In genomic region chr10:40190871-40191270, GRCm38 (mm10) we compare ENCODE assay signal across 9 mouse cellular contexts. TPM values are rescaled to one million over a fixed set of nuclear protein-coding genes. Genes with fewer than 3 reads are reported as not detected.
DNase-seq lines count a peak whose midpoint lies in the region; ATAC-seq and TF ChIP-seq lines count a peak whose summit lies in the region.
"Had no signal": no experiment of that assay in that cellular context is flagged by ENCODE, and none has a peak within 500 bp of the region (broad histone marks: within the 10 kb centered on the region; RNA-seq: fewer than 3 reads in every experiment).

No protein-coding gene starts in this region.

- H3K27me3 ChIP-seq in embryonic facial prominence, embryonic 12.5 days, result no peaks in the 10 kb centered on the region
- peaks cover 15% of the 10 kb centered on the region; the same call in 1 of the 2 replicates for H3K27me3 ChIP-seq in embryonic facial prominence, embryonic 10.5 days (replicated peaks; ENCODE audit: low read depth, poor library complexity, severe bottlenecking)
- H3K27me3 ChIP-seq in thymus, adult 2 months (ENCODE audit: control insufficient read depth, insufficient read depth, low read length), result no peaks in the 10 kb centered on the region
- H3K27me3 ChIP-seq in liver, embryonic 16.5 days (ENCODE audit: control insufficient read depth, insufficient read depth, low read depth, low read length), result peaks cover 8% of the 10 kb centered on the region
- H3K27me3 ChIP-seq in forebrain, embryonic 13.5 days, result no peaks in the 10 kb centered on the region
- H3K27me3 ChIP-seq: midbrain, embryonic 13.5 days had no signal

- H3K27ac ChIP-seq in embryonic facial prominence, embryonic 12.5 days, result no peak overlapping the region
- H3K27ac ChIP-seq in embryonic facial prominence, embryonic 10.5 days (replicated peaks), result no peak overlapping the region
- no peak overlapping the region for H3K27ac ChIP-seq in thymus, adult 2 months (ENCODE audit: control insufficient read depth, insufficient read depth, low read length)
- H3K27ac ChIP-seq in liver, embryonic 16.5 days (ENCODE audit: low read length), result no peak overlapping the region
- H3K27ac ChIP-seq in forebrain, embryonic 13.5 days, result no peak overlapping the region
- H3K27ac ChIP-seq: midbrain, embryonic 13.5 days had no signal

- no peaks in the 10 kb centered on the region for H3K9me3 ChIP-seq in embryonic facial prominence, embryonic 12.5 days
- H3K9me3 ChIP-seq in embryonic facial prominence, embryonic 10.5 days, result no peaks in the 10 kb centered on the region
- no peaks in the 10 kb centered on the region for H3K9me3 ChIP-seq in liver, embryonic 16.5 days (replicated peaks; ENCODE audit: control insufficient read depth, low read length)
- H3K9me3 ChIP-seq in forebrain, embryonic 13.5 days (replicated peaks), result no peaks in the 10 kb centered on the region
- H3K9me3 ChIP-seq: midbrain, embryonic 13.5 days had no signal

- no peak for TF ChIP-seq CTCF in thymus, adult 2 months (IDR thresholded peaks at IDR 0.05; ENCODE audit: borderline replicate concordance, control insufficient read depth, extremely low read depth, insufficient read depth, low read length, poor library complexity)

- H3K4me2 ChIP-seq in embryonic facial prominence, embryonic 12.5 days (replicated peaks), result peak overlapping the region; percentile 61
- peak overlapping the region; percentile 38 for H3K4me2 ChIP-seq in liver, embryonic 16.5 days (ENCODE audit: low read depth, low read length)
- H3K4me2 ChIP-seq in forebrain, embryonic 13.5 days, result no peak overlapping the region
- H3K4me2 ChIP-seq: midbrain, embryonic 13.5 days had no signal

- 78% methylated on average over 8 of the region's 8 CpGs for WGBS in embryonic facial prominence, embryonic 12.5 days
- WGBS in embryonic facial prominence, embryonic 10.5 days, result 85% methylated on average over 8 of the region's 8 CpGs
- WGBS in thymus, adult 2 months, result 43% methylated on average over 8 of the region's 8 CpGs
- WGBS in liver, embryonic 16.5 days (ENCODE audit: insufficient replicate concordance), result 41% methylated on average over 8 of the region's 8 CpGs
- WGBS in forebrain, embryonic 13.5 days, result 88% methylated on average over 8 of the region's 8 CpGs

- TF ChIP-seq POLR2A in thymus, adult 2 months (IDR thresholded peaks at IDR 0.05; ENCODE audit: control insufficient read depth, extremely low read depth, insufficient read depth, low read length, poor library complexity), result no peak

- peaks cover 11% of the 10 kb centered on the region; the same call in 1 of the 2 replicates for H3K4me1 ChIP-seq in embryonic facial prominence, embryonic 12.5 days
- peaks cover 33% of the 10 kb centered on the region for H3K4me1 ChIP-seq in embryonic facial prominence, embryonic 10.5 days
- peaks cover 13% of the 10 kb centered on the region for H3K4me1 ChIP-seq in thymus, adult 2 months (replicated peaks; ENCODE audit: control insufficient read depth, insufficient read depth, low read length)
- peaks cover 7% of the 10 kb centered on the region for H3K4me1 ChIP-seq in liver, embryonic 16.5 days (ENCODE audit: control insufficient read depth, low read depth, low read length)
- H3K4me1 ChIP-seq in forebrain, embryonic 13.5 days, result no peaks in the 10 kb centered on the region
- H3K4me1 ChIP-seq: midbrain, embryonic 13.5 days had no signal

- no peaks in the 10 kb centered on the region for H3K36me3 ChIP-seq in embryonic facial prominence, embryonic 12.5 days
- H3K36me3 ChIP-seq in embryonic facial prominence, embryonic 10.5 days (replicated peaks), result no peaks in the 10 kb centered on the region
- H3K36me3 ChIP-seq in thymus, adult 2 months (ENCODE audit: control insufficient read depth, insufficient read depth, low read length), result no peaks in the 10 kb centered on the region
- no peaks in the 10 kb centered on the region for H3K36me3 ChIP-seq in liver, embryonic 16.5 days (ENCODE audit: control insufficient read depth, insufficient read depth)
- no peaks in the 10 kb centered on the region for H3K36me3 ChIP-seq in forebrain, embryonic 13.5 days (ENCODE audit: poor library complexity, severe bottlenecking)
- H3K36me3 ChIP-seq: midbrain, embryonic 13.5 days had no signal

- no peak overlapping the region for H3K9ac ChIP-seq in embryonic facial prominence, embryonic 12.5 days
- H3K9ac ChIP-seq in liver, embryonic 16.5 days (ENCODE audit: low read depth, low read length), result no peak overlapping the region
- no peak overlapping the region for H3K9ac ChIP-seq in forebrain, embryonic 13.5 days
- H3K9ac ChIP-seq: midbrain, embryonic 13.5 days had no signal

- no peak for ATAC-seq in embryonic facial prominence, embryonic 12.5 days (ENCODE audit: insufficient number of reproducible peaks, insufficient read depth, low FRiP score, low TSS enrichment)
- ATAC-seq in liver, embryonic 16.5 days (ENCODE audit: low read depth), result no peak
- ATAC-seq in forebrain, embryonic 13.5 days, result no peak
- ATAC-seq: midbrain, embryonic 13.5 days had no signal

- H3K4me3 ChIP-seq in embryonic facial prominence, embryonic 12.5 days, result no peak overlapping the region; the same call in 1 of the 2 replicates
- no peak overlapping the region; the same call in 1 of the 2 replicates for H3K4me3 ChIP-seq in embryonic facial prominence, embryonic 10.5 days
- no peak overlapping the region for H3K4me3 ChIP-seq in thymus, adult 2 months (ENCODE audit: control insufficient read depth, insufficient read depth, low read length)
- H3K4me3 ChIP-seq in liver, embryonic 16.5 days (ENCODE audit: low read depth, low read length), result peak overlapping the region; percentile 27
- no peak overlapping the region for H3K4me3 ChIP-seq in forebrain, embryonic 13.5 days
- H3K4me3 ChIP-seq: midbrain, embryonic 13.5 days had no signal

- DNase-seq in embryonic facial prominence, embryonic 10.5 days (ENCODE audit: low spot score), result no peak
- peak; percentile 34 for DNase-seq in thymus, adult 2 months
- no peak for DNase-seq in thymus, adult 18-20 months
- peak; percentile 59 for DNase-seq in thymus, postnatal 4 days
- DNase-seq in cerebellum, postnatal 10 days, result no peak

RNA-seq across cellular contexts. Expression of gene Slc16a10, which starts 48.8 kb away (rescaled TPM):
- polyA plus RNA-seq in embryonic facial prominence, embryonic 12.5 days (2016; fragmentation: Nextera tagmentation; extraction: Ambion mirVana), result 5.4 and 6.5 TPM in 2 replicates
- polyA plus RNA-seq in embryonic facial prominence, embryonic 10.5 days (2016; fragmentation: Nextera tagmentation; extraction: Ambion mirVana), result 6.0 and 7.8 TPM in 2 replicates
- 45.4 and 50.0 TPM in 2 replicates for polyA plus RNA-seq in thymus, adult 2 months (2012; rRNA removed)
- 73.1 and 75.2 TPM in 2 replicates for polyA plus RNA-seq in liver, embryonic 16.5 days (2015; fragmentation: Nextera tagmentation; extraction: Ambion mirVana)
- polyA plus RNA-seq in forebrain, embryonic 13.5 days (2015; fragmentation: Nextera tagmentation; extraction: Ambion mirVana), result 3.1 and 6.8 TPM in 2 replicates

RNA-seq across cellular contexts. Expression of gene Rpf2, which starts 56.0 kb away (rescaled TPM):
- 63.8 and 64.6 TPM in 2 replicates for polyA plus RNA-seq in embryonic facial prominence, embryonic 12.5 days (2016; fragmentation: Nextera tagmentation; extraction: Ambion mirVana)
- polyA plus RNA-seq in embryonic facial prominence, embryonic 10.5 days (2016; fragmentation: Nextera tagmentation; extraction: Ambion mirVana), result 79.1 and 89.3 TPM in 2 replicates
- 3.0 and 3.9 TPM in 2 replicates for polyA plus RNA-seq in thymus, adult 2 months (2012; rRNA removed)
- polyA plus RNA-seq in liver, embryonic 16.5 days (2015; fragmentation: Nextera tagmentation; extraction: Ambion mirVana), result 23.6 and 25.9 TPM in 2 replicates
- polyA plus RNA-seq in forebrain, embryonic 13.5 days (2015; fragmentation: Nextera tagmentation; extraction: Ambion mirVana), result 80.9 and 84.4 TPM in 2 replicates

Comparison
In these comparisons a context has a peak if more than half of its experiments do, and no peak if none do; other contexts are left out.
1. DNase-seq: peak in thymus, adult 2 months (single experiment) and thymus, postnatal 4 days (single experiment); none in embryonic facial prominence, embryonic 10.5 days (single experiment), thymus, adult 18-20 months (0 of 2) and cerebellum, postnatal 10 days (0 of 2).